Mouse (Mus musculus): ENCODE data around the gene Trip13. TPM values are rescaled to one million over a fixed set of nuclear protein-coding genes. Genes with fewer than 3 reads are reported as not detected.

Gene Trip13
- polyA plus RNA-seq, 1 experiment from 2014 or later = 2.4 TPM

DNA sequence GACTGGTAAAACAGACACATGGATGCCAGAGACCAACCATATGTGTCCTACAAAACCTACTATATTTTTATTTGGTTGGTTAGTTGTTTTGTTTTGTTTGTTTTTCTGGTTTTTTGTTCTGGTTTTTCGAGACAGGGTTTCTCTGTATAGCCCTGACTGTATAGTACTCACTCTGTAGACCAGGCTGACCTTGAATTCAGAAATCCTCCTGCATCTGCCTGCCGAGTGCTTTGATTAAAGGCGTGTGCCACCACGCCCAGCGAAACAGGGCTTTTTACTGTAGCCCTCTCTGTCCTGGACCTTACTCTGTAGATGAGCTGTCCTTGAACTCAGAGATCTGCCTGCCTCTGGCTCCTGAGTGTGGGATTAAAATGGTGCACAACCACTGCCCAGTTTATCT is 1.5 kb upstream of the Trip13 start:
- 94% methylated on average over 5 of the region's 5 CpGs for WGBS
- TF ChIP-seq EP300 (IDR thresholded peaks at IDR 0.05) (no peak), CTCF (IDR thresholded peaks at IDR 0.05) (no peak)
- Histone ChIP-seq H3K9ac (replicated peaks; ENCODE audit: low read depth) (no peak overlapping the region), H3K4me3 (ENCODE audit: low read depth, low read length) (no peak overlapping the region), H3K4me1 (ENCODE audit: insufficient read depth, low read depth, low read length) (no peaks in the 10 kb centered on the region), H3K27me3 (replicated peaks; ENCODE audit: insufficient read depth, low read length) (no peaks in the 10 kb centered on the region), H3K36me3 (ENCODE audit: insufficient read depth, low read length) (peaks cover 27% of the 10 kb centered on the region), H3K4me2 (replicated peaks; ENCODE audit: low read depth, low read length) (no peak overlapping the region), H3K9me3 (ENCODE audit: low read length) (no peaks in the 10 kb centered on the region), H3K27ac (ENCODE audit: low read length) (no peak overlapping the region)
- ATAC-seq (no peak), DNase-seq (ENCODE audit: low spot score) (no peak)

GRCm38 (mm10) chr13:73938177-73938560 is 585 bp upstream of the Trip13 start:
- Histone ChIP-seq H3K9me3 (ENCODE audit: low read length) (no peaks in the 10 kb centered on the region), H3K4me1 (ENCODE audit: insufficient read depth, low read depth, low read length) (no peaks in the 10 kb centered on the region), H3K36me3 (ENCODE audit: insufficient read depth, low read length) (peaks cover 19% of the 10 kb centered on the region), H3K27me3 (replicated peaks; ENCODE audit: insufficient read depth, low read length) (no peaks in the 10 kb centered on the region), H3K4me2 (replicated peaks; ENCODE audit: low read depth, low read length) (peak overlapping the region; percentile 76), H3K4me3 (ENCODE audit: low read depth, low read length) (peak overlapping the region; percentile 74), H3K27ac (ENCODE audit: low read length) (no peak overlapping the region), H3K9ac (replicated peaks; ENCODE audit: low read depth) (peak overlapping the region; percentile 63)
- ATAC-seq = peak; percentile 8; the same call in 1 of the 2 replicates
- DNase-seq (ENCODE audit: low spot score) = no peak
- 23% methylated on average over 13 of the region's 13 CpGs for WGBS
- TF ChIP-seq EP300 (IDR thresholded peaks at IDR 0.05) (no peak), CTCF (IDR thresholded peaks at IDR 0.05) (no peak; the same call in 1 of the 2 replicates)

DNA sequence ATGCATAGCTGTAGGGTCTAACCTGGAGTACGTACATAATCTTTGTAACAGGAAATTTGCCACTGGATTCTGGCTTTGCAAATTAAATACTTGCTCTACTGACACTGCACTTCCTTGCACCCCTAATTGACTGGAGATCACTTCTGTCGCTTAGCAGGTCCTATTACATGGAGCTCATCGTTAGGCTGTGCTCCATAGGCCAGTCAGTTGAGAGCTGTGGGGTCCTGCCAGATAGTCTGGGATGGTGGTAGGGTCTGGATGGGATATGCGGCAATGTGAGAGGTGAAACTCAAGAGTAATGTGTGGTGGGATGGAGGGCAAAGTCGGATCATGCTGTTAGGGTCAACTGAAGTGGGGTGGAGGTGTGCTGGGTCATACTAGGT is 655 bp downstream of the Trip13 start:
- WGBS = 7% methylated on average over 5 of the region's 5 CpGs
- Histone ChIP-seq H3K27ac (ENCODE audit: low read length) (no peak overlapping the region), H3K36me3 (ENCODE audit: insufficient read depth, low read length) (peaks cover 7% of the 10 kb centered on the region; the same call in 1 of the 2 replicates), H3K4me3 (ENCODE audit: low read depth, low read length) (peak overlapping the region; percentile 74), H3K4me2 (replicated peaks; ENCODE audit: low read depth, low read length) (peak overlapping the region; percentile 76), H3K9ac (replicated peaks; ENCODE audit: low read depth) (0 out of 2 replicates have a peak overlapping the region, but pooled peaks have one; percentile 63), H3K4me1 (ENCODE audit: insufficient read depth, low read depth, low read length) (no peaks in the 10 kb centered on the region), H3K27me3 (replicated peaks; ENCODE audit: insufficient read depth, low read length) (no peaks in the 10 kb centered on the region), H3K9me3 (ENCODE audit: low read length) (no peaks in the 10 kb centered on the region)
- DNase-seq (ENCODE audit: low spot score) (no peak), ATAC-seq (no peak)
- TF ChIP-seq EP300 (IDR thresholded peaks at IDR 0.05) (no peak), CTCF (IDR thresholded peaks at IDR 0.05) (no peak)

GRCm38 (mm10) chr13:73932201-73932600 is 5.4 kb downstream of the Trip13 start:
- Histone ChIP-seq H3K4me1 (ENCODE audit: insufficient read depth, low read depth, low read length) (no peaks in the 10 kb centered on the region), H3K4me2 (replicated peaks; ENCODE audit: low read depth, low read length) (no peak overlapping the region), H3K27ac (ENCODE audit: low read length) (no peak overlapping the region), H3K9me3 (ENCODE audit: low read length) (no peaks in the 10 kb centered on the region), H3K36me3 (ENCODE audit: insufficient read depth, low read length) (no peaks in the 10 kb centered on the region; the same call in 1 of the 2 replicates), H3K9ac (replicated peaks; ENCODE audit: low read depth) (no peak overlapping the region), H3K4me3 (ENCODE audit: low read depth, low read length) (no peak overlapping the region), H3K27me3 (replicated peaks; ENCODE audit: insufficient read depth, low read length) (no peaks in the 10 kb centered on the region)
- WGBS = 91% methylated on average over 10 of the region's 10 CpGs
- ATAC-seq (no peak), DNase-seq (ENCODE audit: low spot score) (no peak)
- TF ChIP-seq CTCF (IDR thresholded peaks at IDR 0.05) (no peak), EP300 (IDR thresholded peaks at IDR 0.05) (no peak)

- Histone ChIP-seq H3K9me3 (ENCODE audit: low read length) (no peaks in the 10 kb centered on the region), H3K4me1 (ENCODE audit: insufficient read depth, low read depth, low read length) (no peaks in the 10 kb centered on the region), H3K4me3 (ENCODE audit: low read depth, low read length) (no peak overlapping the region), H3K27ac (ENCODE audit: low read length) (no peak overlapping the region), H3K36me3 (ENCODE audit: insufficient read depth, low read length) (peaks cover 5% of the 10 kb centered on the region; the same call in 1 of the 2 replicates), H3K9ac (replicated peaks; ENCODE audit: low read depth) (no peak overlapping the region), H3K27me3 (replicated peaks; ENCODE audit: insufficient read depth, low read length) (no peaks in the 10 kb centered on the region), H3K4me2 (replicated peaks; ENCODE audit: low read depth, low read length) (no peak overlapping the region)
- DNase-seq (ENCODE audit: low spot score) (no peak), ATAC-seq (no peak)
- 88% methylated on average over 4 of the region's 4 CpGs for WGBS
- no peak for TF ChIP-seq CTCF (IDR thresholded peaks at IDR 0.05)
- no peak for TF ChIP-seq EP300 (IDR thresholded peaks at IDR 0.05)
Measured at GRCm38 (mm10) chr13:73913066-73913465, 24.5 kb downstream of the Trip13 start.

GRCm38 (mm10) chr13:73907683-73908412 is 29.7 kb downstream of the Trip13 start:
- H3K36me3 ChIP-seq (ENCODE audit: insufficient read depth, low read length) = no peaks in the 10 kb centered on the region
- TF ChIP-seq EP300 (IDR thresholded peaks at IDR 0.05) = no peak
- peak; percentile 91 for TF ChIP-seq CTCF (IDR thresholded peaks at IDR 0.05)
- no peak overlapping the region for H3K4me3 ChIP-seq (ENCODE audit: low read depth, low read length)
- no peaks in the 10 kb centered on the region for H3K9me3 ChIP-seq (ENCODE audit: low read length)
- no peaks in the 10 kb centered on the region for H3K27me3 ChIP-seq (replicated peaks; ENCODE audit: insufficient read depth, low read length)
- WGBS = 51% methylated on average over 2 of the region's 2 CpGs
- ATAC-seq (peak; percentile 71), DNase-seq (ENCODE audit: low spot score) (peak; percentile 78)
- H3K9ac ChIP-seq (replicated peaks; ENCODE audit: low read depth) = no peak overlapping the region
- no peak overlapping the region for H3K27ac ChIP-seq (ENCODE audit: low read length)
- no peaks in the 10 kb centered on the region for H3K4me1 ChIP-seq (ENCODE audit: insufficient read depth, low read depth, low read length)
- no peak overlapping the region for H3K4me2 ChIP-seq (replicated peaks; ENCODE audit: low read depth, low read length)

All from lung, postnatal 0 days (tissue).